Mouse (Mus musculus) Patski (cell line): ENCODE data around the gene Mthfd2. TPM values are rescaled to one million over a fixed set of nuclear protein-coding genes. Genes with fewer than 3 reads are reported as not detected.
A peak's percentile ranks its signal among the peaks of the same experiment; 100 is the strongest.

Source experiments
- ATAC-seq: fragments of 100-300 bp; one replicate; pipeline ENCODE4 v1.8.0; 2021
- CTCF ChIA-PET: fragments of 350-600 bp; sonication (Branson Sonifier 250); formaldehyde crosslinking; loops from one replicate; lab custom pipeline; 2022; ENCODE audit warnings: inconsistent platforms; lab: Charles Lee
- POLR2A ChIA-PET: fragments of 350-600 bp; sonication (Branson Sonifier 250); formaldehyde crosslinking; loops from one replicate; lab custom pipeline; 2022; ENCODE audit warnings: antibody characterized with exemption, inconsistent platforms; lab: Charles Lee
- DNase-seq: peaks from one replicate; pipeline ENCODE4 v3.0.0-alpha.2; 2011; ENCODE audit warnings: low read depth, low spot score
- H3K27me3 ChIP-seq: fragments of 371-371 bp; one replicate; pipeline ENCODE4 v1.5.1; 2021
- CTCF ChIP-seq: fragments of 100-300 bp; IDR thresholded peaks from one replicate; pipeline ENCODE4 v1.5.1; 2021
- in situ Hi-C: fragments of 300-500 bp; cut with MboI; formaldehyde crosslinking; loops from 3 replicates; pipeline ENCODE4 v1.11.1; 2018; ENCODE audit warnings: low pct_unique_long_range_greater_than_20kb, mixed read lengths
- polyA plus RNA-seq: library from polyadenylated mRNA; unstranded; gene quantifications from one replicate; pipeline ENCODE4 v1.2.3, GENCODE M21; 2021

Gene Mthfd2
- polyA plus RNA-seq, 1 experiment from 2014 or later: 117 TPM

- no peak for ATAC-seq
- CTCF ChIA-PET: interaction anchor here (1.4 kb wide), 1 partner anchor 100 kb away, joined by 4 read pairs; no protein-coding TSS in a partner anchor
- in situ Hi-C loops: no loop called here
- no peak for TF ChIP-seq CTCF
- no peaks in the 10 kb centered on the region for H3K27me3 ChIP-seq
- DNase-seq: no peak
- POLR2A ChIA-PET: interaction anchor here (1.3 kb wide), 1 partner anchor 11 kb away, joined by 4 read pairs; no protein-coding TSS in a partner anchor
These were observed 10.4 kb downstream of the Mthfd2 start for GRCm38 (mm10) chr6:83315293-83315692.

GRCm38 (mm10) chr6:83312514-83312913 lies 13.2 kb downstream of the Mthfd2 start:
- DNase-seq: no peak

GRCm38 (mm10) chr6:83312021-83312420 lies 13.7 kb downstream of the Mthfd2 start:
- POLR2A ChIA-PET: no interaction called here

More at GRCm38 (mm10) chr6:83312514-83312913, 13.2 kb downstream of the Mthfd2 start:
- no peaks in the 10 kb centered on the region for H3K27me3 ChIP-seq
- ChIA-PET POLR2A (no interaction called here), CTCF (no interaction called here)
- TF ChIP-seq CTCF: no peak
- in situ Hi-C loops: no loop called here
- no peak for ATAC-seq

GRCm38 (mm10) chr6:83311206-83311605 lies 14.5 kb downstream of the Mthfd2 start:
- in situ Hi-C loops: no loop called here

More at GRCm38 (mm10) chr6:83312021-83312420, 13.7 kb downstream of the Mthfd2 start:
- no peak for TF ChIP-seq CTCF
- ATAC-seq: no peak
- in situ Hi-C loops: no loop called here
- CTCF ChIA-PET: no interaction called here
- no peaks in the 10 kb centered on the region for H3K27me3 ChIP-seq
- no peak for DNase-seq

GRCm38 (mm10) chr6:83309017-83309416 lies 16.7 kb downstream of the Mthfd2 start:
- no peaks in the 10 kb centered on the region for H3K27me3 ChIP-seq
- no peak for DNase-seq
- ChIA-PET CTCF (interaction anchor here (1.5 kb wide), 1 partner anchor 24 kb away, joined by 4 read pairs; no protein-coding TSS in a partner anchor), POLR2A (no interaction called here)
- TF ChIP-seq CTCF: no peak
- no peak for ATAC-seq
- in situ Hi-C loops: no loop called here

More at GRCm38 (mm10) chr6:83311206-83311605, 14.5 kb downstream of the Mthfd2 start:
- no peaks in the 10 kb centered on the region for H3K27me3 ChIP-seq
- TF ChIP-seq CTCF: no peak
- POLR2A ChIA-PET: no interaction called here
- CTCF ChIA-PET: no interaction called here
- no peak for DNase-seq
- ATAC-seq: no peak

- DNase-seq (no peak), ATAC-seq (no peak)
- H3K27me3 ChIP-seq: no peaks in the 10 kb centered on the region
- POLR2A ChIA-PET: no interaction called here
- no peak for TF ChIP-seq CTCF
- CTCF ChIA-PET: no interaction called here
- in situ Hi-C loops: no loop called here
These were observed 23.4 kb downstream of the Mthfd2 start for GRCm38 (mm10) chr6:83302264-83302663.

- TF ChIP-seq CTCF: no peak
- H3K27me3 ChIP-seq: no peaks in the 10 kb centered on the region
- ChIA-PET POLR2A (no interaction called here), CTCF (no interaction called here)
- ATAC-seq (no peak), DNase-seq (no peak)
- in situ Hi-C loops: no loop called here
These were observed 24.4 kb downstream of the Mthfd2 start for GRCm38 (mm10) chr6:83301294-83301693.

- no peaks in the 10 kb centered on the region for H3K27me3 ChIP-seq
- ChIA-PET CTCF (no interaction called here), POLR2A (no interaction called here)
- in situ Hi-C loops: no loop called here
- TF ChIP-seq CTCF: no peak
- DNase-seq: no peak
- ATAC-seq: no peak
These were observed 25.1 kb downstream of the Mthfd2 start for GRCm38 (mm10) chr6:83300447-83301229.

GRCm38 (mm10) chr6:83280256-83280955 lies 45.3 kb downstream of the Mthfd2 start:
- in situ Hi-C loops: loop anchor here (10.0 kb wide), 1 partner anchor 286 kb away; no protein-coding TSS in a partner anchor
- peaks cover 29% of the 10 kb centered on the region for H3K27me3 ChIP-seq
- ATAC-seq: no peak
- POLR2A ChIA-PET: no interaction called here
- TF ChIP-seq CTCF: peak; percentile 87
- DNase-seq: no peak
- CTCF ChIA-PET: interaction anchor here (2.7 kb wide), 1 partner anchor 11 kb away, joined by 10 read pairs; no protein-coding TSS in a partner anchor

- CTCF ChIA-PET: interaction anchor here (0.7 to 2.7 kb wide), 10 partner anchors 9 to 117 kb away, joined by 3 to 10 read pairs (median 3); partner anchors contain the start of gene Dctn1
- ATAC-seq: no peak
These were observed 46.8 kb downstream of the Mthfd2 start for GRCm38 (mm10) chr6:83278881-83279280.

More at GRCm38 (mm10) chr6:83278881-83279280, 46.8 kb downstream of the Mthfd2 start:
- peak; percentile 86 for TF ChIP-seq CTCF
- H3K27me3 ChIP-seq: peaks cover 32% of the 10 kb centered on the region
- POLR2A ChIA-PET: no interaction called here
- in situ Hi-C loops: no loop called here
- DNase-seq: no peak
